In the genomic region with DNA sequence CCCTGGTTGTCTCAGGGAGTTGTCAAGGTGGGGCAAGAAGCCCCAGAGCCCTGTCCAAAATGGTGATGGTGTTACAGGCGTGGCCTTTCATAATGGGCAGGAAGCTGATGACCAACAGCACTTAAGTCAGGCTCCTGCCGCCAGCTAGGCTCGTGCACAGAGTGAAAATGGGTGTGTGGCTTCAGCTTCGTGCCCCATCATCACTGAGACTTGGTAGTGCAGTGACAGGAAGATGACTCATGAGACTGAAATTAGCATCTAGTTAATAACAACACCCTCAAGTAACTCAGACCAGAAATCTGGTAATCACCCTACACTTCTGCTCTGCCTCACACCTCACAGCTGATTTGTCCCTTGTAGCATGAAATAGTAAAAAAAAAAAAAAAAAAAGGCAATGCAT, we compare ENCODE assay signal across 31 mouse cellular contexts. TPM values are rescaled to one million over a fixed set of nuclear protein-coding genes. Genes with fewer than 3 reads are reported as not detected.
A peak's percentile ranks its signal among the peaks of the same experiment; 100 is the strongest.
DNase-seq lines count a peak whose midpoint lies in the region; ATAC-seq and TF ChIP-seq lines count a peak whose summit lies in the region.
"Had no signal": no experiment of that assay in that cellular context is flagged by ENCODE, and none has a peak within 500 bp of the region (broad histone marks: within the 10 kb centered on the region; RNA-seq: fewer than 3 reads in every experiment).

No protein-coding gene starts in this region.

- H3ac ChIP-seq in myocyte (ENCODE audit: control insufficient read depth, insufficient read length): no peak overlapping the region

- no peak for TF ChIP-seq EP300 in CH12.LX (IDR thresholded peaks at IDR 0.05; ENCODE audit: low read length)

- dilution Hi-C loops in CH12.LX (cut with MboI; ENCODE audit: extremely low pct_ligation_motif_present, extremely low pct_unique_long_range_greater_than_20kb, low sequenced_read_pairs): no loop called here

- no peak overlapping the region for H3K4me3 ChIP-seq in CH12.LX (replicated peaks in 1 of 3; ENCODE audit: low read depth in 2 of 3, low read length in 2 of 3, poor library complexity in 1 of 3)
- no peak overlapping the region for H3K4me3 ChIP-seq in myocyte
- H3K4me3 ChIP-seq: embryonic facial prominence, embryonic 15.5 days; forebrain, embryonic 15.5 days; heart, adult 2 months; heart, embryonic 13.5 days; hindbrain, embryonic 12.5 days; limb, embryonic 10.5 days; midbrain, embryonic 15.5 days; neural tube, embryonic 15.5 days had no signal

- TF ChIP-seq POLR2A in CH12.LX (IDR thresholded peaks at IDR 0.05; ENCODE audit: low read depth, low read length) (no peak), myocyte (IDR thresholded peaks at IDR 0.05; ENCODE audit: insufficient read length, low read depth) (no peak)

- in situ Hi-C loops in CH12.LX (cut with MboI; ENCODE audit: low pct_ligation_motif_present, low pct_unique_long_range_greater_than_20kb, low sequenced_read_pairs): loop anchor here (25.0 kb wide), 1 partner anchor 192 kb away; no protein-coding TSS in a partner anchor

- no peaks in the 10 kb centered on the region for H3K9me3 ChIP-seq in CH12.LX (replicated peaks; ENCODE audit: low read length)
- H3K9me3 ChIP-seq: embryonic facial prominence, embryonic 15.5 days; forebrain, embryonic 15.5 days; heart, embryonic 13.5 days; hindbrain, embryonic 12.5 days; limb, embryonic 10.5 days; midbrain, embryonic 15.5 days; neural tube, embryonic 15.5 days had no signal

- H3K79me2 ChIP-seq in CH12.LX (replicated peaks; ENCODE audit: control insufficient read depth, extremely low read depth, insufficient read depth, poor library complexity, severe bottlenecking) (no peaks in the 10 kb centered on the region), myocyte (ENCODE audit: control insufficient read depth, insufficient read depth) (no peaks in the 10 kb centered on the region)

- no peak overlapping the region for H3K9ac ChIP-seq in CH12.LX (ENCODE audit: insufficient read depth, low read depth)
- H3K9ac ChIP-seq: embryonic facial prominence, embryonic 15.5 days; forebrain, embryonic 15.5 days; heart, embryonic 13.5 days; hindbrain, embryonic 12.5 days; midbrain, embryonic 15.5 days; neural tube, embryonic 15.5 days had no signal

- ATAC-seq in granulocyte monocyte progenitor cell, adult 5-6 weeks (replicated peaks; ENCODE audit: poor library complexity, severe bottlenecking): peak; percentile 38; the same call in 1 of the 2 replicates
- ATAC-seq: forebrain, embryonic 15.5 days; midbrain, embryonic 15.5 days; Patski had no signal

- H3K4me1 ChIP-seq in CH12.LX (ENCODE audit: control insufficient read depth in 1 of 2, insufficient read depth in 2 of 2): peaks cover 13 to 23% of the 10 kb centered on the region in 2 experiments
- H3K4me1 ChIP-seq: embryonic facial prominence, embryonic 15.5 days; forebrain, embryonic 15.5 days; heart, embryonic 13.5 days; hindbrain, embryonic 12.5 days; midbrain, embryonic 15.5 days; neural tube, embryonic 15.5 days had no signal

- no peak overlapping the region for H3K27ac ChIP-seq in CH12.LX (ENCODE audit: insufficient read depth, low read depth)
- H3K27ac ChIP-seq: embryonic facial prominence, embryonic 15.5 days; forebrain, embryonic 15.5 days; heart, adult 2 months; heart, embryonic 13.5 days; hindbrain, embryonic 12.5 days; limb, embryonic 10.5 days; midbrain, embryonic 15.5 days; neural tube, embryonic 15.5 days; stomach, postnatal 0 days had no signal

- intact Hi-C loops in heart, postnatal 14 days (cut with DNase I): no loop called here

- TF ChIP-seq CTCF in CH12.LX (conservative IDR thresholded peaks at IDR 0.05 in 1 of 2, IDR thresholded peaks at IDR 0.05 in 1 of 2; ENCODE audit: low read depth in 2 of 2, low read length in 2 of 2): no peak

- DNase-seq in heart, adult 11 months: peak; percentile 79
- DNase-seq in heart, postnatal 14 days: no peak
- DNase-seq in CH12.LX (ENCODE audit: extremely low read depth): peak; percentile 28
- no peak for DNase-seq in thymus, adult 18-20 months
- DNase-seq in embryo, embryonic 9.5 days (ENCODE audit: extremely low spot score): no peak
- DNase-seq in embryo, embryonic 10.5 days (ENCODE audit: low spot score): no peak
- DNase-seq: adrenal gland, adult 2 months; B cell, adult 2 months; cerebellum, adult 18-20 months; cerebellum, postnatal 14 days; gastrocnemius, postnatal 14 days; kidney, adult 2 months; kidney, postnatal 10 days; liver; lung, postnatal 10 days had no signal

- no peaks in the 10 kb centered on the region for H3K27me3 ChIP-seq in CH12.LX (replicated peaks)
- H3K27me3 ChIP-seq in myocyte (ENCODE audit: control insufficient read depth, insufficient read depth, insufficient read length): no peaks in the 10 kb centered on the region
- H3K27me3 ChIP-seq: embryonic facial prominence, embryonic 15.5 days; forebrain, embryonic 15.5 days; heart, embryonic 13.5 days; hindbrain, embryonic 12.5 days; midbrain, embryonic 15.5 days; neural tube, embryonic 15.5 days; Patski had no signal

- H3K36me3 ChIP-seq in CH12.LX (replicated peaks in 1 of 2; ENCODE audit: control insufficient read depth in 1 of 2, insufficient read depth in 1 of 2, low read length in 1 of 2) (peaks cover 0 to 16% of the 10 kb centered on the region in 2 experiments), myocyte (ENCODE audit: control insufficient read depth, insufficient read depth) (no peaks in the 10 kb centered on the region)
- H3K36me3 ChIP-seq: embryonic facial prominence, embryonic 15.5 days; forebrain, embryonic 15.5 days; heart, embryonic 13.5 days; hindbrain, embryonic 12.5 days; limb, embryonic 10.5 days; midbrain, embryonic 15.5 days; neural tube, embryonic 15.5 days had no signal

- H3K4me2 ChIP-seq in CH12.LX (ENCODE audit: insufficient read depth, low read depth, poor library complexity, severe bottlenecking): peak overlapping the region; percentile 10; the same call in 1 of the 2 replicates
- H3K4me2 ChIP-seq in myocyte (ENCODE audit: low read depth): peak overlapping the region; percentile 14
- H3K4me2 ChIP-seq: embryonic facial prominence, embryonic 15.5 days; forebrain, embryonic 15.5 days; heart, embryonic 13.5 days; hindbrain, embryonic 12.5 days; midbrain, embryonic 15.5 days; neural tube, embryonic 15.5 days had no signal

- TF ChIP-seq RAD21 in CH12.LX (IDR thresholded peaks at IDR 0.05; ENCODE audit: low read depth, low read length): no peak

TF ChIP-seq in CH12.LX, 34 proteins besides CTCF, POLR2A, EP300 and RAD21:
- TF ChIP-seq JUND (conservative IDR thresholded peaks at IDR 0.05; ENCODE audit: low read depth, low read length): 0 out of 2 replicates have a peak, but pooled peaks have one; percentile 33
- TF ChIP-seq BHLHE40 (IDR thresholded peaks at IDR 0.05; ENCODE audit: low read depth, low read length): peak; percentile 68
- TF ChIP-seq MEF2A (IDR thresholded peaks at IDR 0.05; ENCODE audit: borderline replicate concordance, low read depth, low read length): peak; percentile 34; the same call in 1 of the 2 replicates
- TF ChIP-seq IRF4 (IDR thresholded peaks at IDR 0.05; ENCODE audit: low read depth, low read length): no peak
- TF ChIP-seq ETS1 (conservative IDR thresholded peaks at IDR 0.05; ENCODE audit: low read depth, low read length): peak; percentile 34; the same call in 1 of the 2 replicates
- TF ChIP-seq ZNF384 (IDR thresholded peaks at IDR 0.05; ENCODE audit: low read depth, low read length): peak; percentile 36

TF ChIP-seq in myocyte, 11 proteins besides CTCF, POLR2A, EP300 and RAD21:
- TF ChIP-seq SRF (IDR thresholded peaks at IDR 0.05; ENCODE audit: control insufficient read depth, insufficient read length, low read depth): no peak
- TF ChIP-seq MAX (IDR thresholded peaks at IDR 0.05; ENCODE audit: low read depth): no peak
- no peak for TF ChIP-seq USF1 (IDR thresholded peaks at IDR 0.05; ENCODE audit: low read depth)
- TF ChIP-seq MYOG (IDR thresholded peaks at IDR 0.05; ENCODE audit: control insufficient read depth in 1 of 3, insufficient read depth in 1 of 3, insufficient read length in 2 of 3, low read depth in 2 of 3): no peak
- TF ChIP-seq TCF3 (IDR thresholded peaks at IDR 0.05; ENCODE audit: insufficient read length, low read depth): no peak
- TF ChIP-seq MYOD1 (IDR thresholded peaks at IDR 0.05; ENCODE audit: control insufficient read depth in 1 of 3, insufficient read length in 2 of 3, low read depth in 2 of 3): no peak
- TF ChIP-seq POLR2AphosphoS2 (IDR thresholded peaks at IDR 0.05; ENCODE audit: insufficient read length, low read depth): no peak
- TF ChIP-seq E2F4 (IDR thresholded peaks at IDR 0.05; ENCODE audit: insufficient read depth): no peak
- TF ChIP-seq TCF12 (IDR thresholded peaks at IDR 0.05; ENCODE audit: insufficient read depth, poor library complexity, severe bottlenecking): no peak
- no peak for TF ChIP-seq REST (IDR thresholded peaks at IDR 0.05; ENCODE audit: insufficient read depth, insufficient read length)
- TF ChIP-seq CEBPB (IDR thresholded peaks at IDR 0.05; ENCODE audit: insufficient read depth, poor library complexity, severe bottlenecking): no peak

RNA-seq across cellular contexts. Expression of a gene that starts 25.4 kb away (rescaled TPM):
- 10 to 100 TPM; 21.9 to 22.8 TPM for total RNA-seq in heart, postnatal 14 days (2021)
- total RNA-seq in CH12.LX (2012; rRNA removed): 79.2 and 81.0 TPM in 2 replicates
- total RNA-seq in CH12.LX (2014; rRNA removed): 111 and 127 TPM in 2 replicates
- polyA plus RNA-seq in CH12.LX (2012; ENCODE audit: insufficient read length, low read depth): 90.3 and 96.0 TPM in 2 replicates
- total RNA-seq in granulocyte monocyte progenitor cell, adult 5-6 weeks (2014; fragmentation: Nextera tagmentation): 38.1 and 38.4 TPM in 2 replicates
- 53.8 and 63.9 TPM in 2 replicates for total RNA-seq in granulocyte monocyte progenitor cell, adult 5-6 weeks (2017)
- polyA plus RNA-seq in myocyte (2012; fragmentation: generic; extraction: Trizol): 6.6 TPM

RNA-seq across cellular contexts. Expression of a gene that starts 25.7 kb away (rescaled TPM):
- total RNA-seq in heart, postnatal 14 days (2021): not detected
- total RNA-seq in CH12.LX (2012; rRNA removed) (8.0 TPM in 2 replicates), CH12.LX (2014; rRNA removed) (not detected in 2 replicates)
- polyA plus RNA-seq in CH12.LX (2012; ENCODE audit: insufficient read length, low read depth) (0.40 TPM in 1 of 2 replicates, not detected in the other), myocyte (2012; fragmentation: generic; extraction: Trizol) (0.04 TPM)
- total RNA-seq in granulocyte monocyte progenitor cell, adult 5-6 weeks (2014; fragmentation: Nextera tagmentation): 0.83 TPM in 1 of 2 replicates, not detected in the other
- 0.30 TPM in 1 of 2 replicates, not detected in the other for total RNA-seq in granulocyte monocyte progenitor cell, adult 5-6 weeks (2017)
- total RNA-seq: gastrocnemius, postnatal 14 days; heart, adult 2 months; heart, postnatal 25 days; layer of hippocampus, postnatal 10 days; left cerebral cortex, adult 8-10 months had no signal
- polyA plus RNA-seq: adrenal gland, adult 2 months; forebrain, embryonic 15.5 days; heart, adult 2 months; heart, embryonic 13.5 days; kidney, adult 2 months; neural tube, embryonic 15.5 days; small intestine, adult 2 months had no signal

Comparison
In these comparisons a context has a peak if more than half of its experiments do, and no peak if none do; other contexts are left out.
1. DNase-seq: peak in heart, adult 11 months (single experiment) and CH12.LX (single experiment); none in heart, postnatal 14 days (0 of 2), thymus, adult 18-20 months (0 of 2), embryo, embryonic 9.5 days (single experiment) and embryo, embryonic 10.5 days (single experiment).